Mouse (Mus musculus) activated CD4-positive, CD25-positive, alpha-beta regulatory T cell, adult 4 months (primary cell): ENCODE measurements at regions not wholly inside any gene's neighbourhood (a gene's known extent, or its start where the extent isn't known, plus 50 kb on each side); places are given as distances from the start of the nearest gene placed in this dataset.

Source experiments
- ATAC-seq: one replicate; pipeline ENCODE4 v1.8.0; 2017

GRCm38 (mm10) chr10:25857954-25858616, 220.0 kb upstream of the Gm9767 start:
- no peak for ATAC-seq

GRCm38 (mm10) chr10:25844348-25844747, 233.7 kb upstream of the Gm9767 start:
- ATAC-seq: no peak

GRCm38 (mm10) chr10:25829275-25829674, 248.8 kb upstream of the Gm9767 start:
- ATAC-seq: no peak

- no peak for ATAC-seq
Observed at GRCm38 (mm10) chr10:25804223-25804622, 268.2 kb upstream of the Smlr1 start.

- no peak for ATAC-seq
Observed at GRCm38 (mm10) chr10:25801499-25801898, 265.4 kb upstream of the Smlr1 start.

- no peak for ATAC-seq
Observed at GRCm38 (mm10) chr10:25798881-25799280, 262.8 kb upstream of the Smlr1 start.

- ATAC-seq: no peak
Observed at GRCm38 (mm10) chr10:25790363-25790821, 254.3 kb upstream of the Smlr1 start.

- no peak for ATAC-seq
Observed at GRCm38 (mm10) chr10:25788660-25789059, 252.6 kb upstream of the Smlr1 start.

GRCm38 (mm10) chr10:25788004-25788403, 251.9 kb upstream of the Smlr1 start:
- no peak for ATAC-seq

GRCm38 (mm10) chr10:25783861-25784260, 247.8 kb upstream of the Smlr1 start:
- no peak for ATAC-seq

- ATAC-seq: no peak
Observed at GRCm38 (mm10) chr10:25779476-25779875, 243.4 kb upstream of the Smlr1 start.

GRCm38 (mm10) chr10:25777717-25778116, 241.7 kb upstream of the Smlr1 start:
- ATAC-seq: no peak

GRCm38 (mm10) chr10:25776697-25777096, 240.6 kb upstream of the Smlr1 start:
- no peak for ATAC-seq

- ATAC-seq: no peak
Observed at GRCm38 (mm10) chr10:25770051-25770450, 234.0 kb upstream of the Smlr1 start.

- no peak for ATAC-seq
Observed at GRCm38 (mm10) chr10:25768456-25768855, 232.4 kb upstream of the Smlr1 start.

- ATAC-seq: no peak
Observed at GRCm38 (mm10) chr10:25754300-25754699, 218.2 kb upstream of the Smlr1 start.

GRCm38 (mm10) chr10:25742678-25743077, 206.6 kb upstream of the Smlr1 start:
- ATAC-seq: no peak

- no peak for ATAC-seq
Observed at GRCm38 (mm10) chr10:25740956-25741355, 204.9 kb upstream of the Smlr1 start.

GRCm38 (mm10) chr10:25730470-25730869, 194.4 kb upstream of the Smlr1 start:
- ATAC-seq: no peak

- ATAC-seq: no peak
Observed at GRCm38 (mm10) chr10:25723966-25724365, 187.9 kb upstream of the Smlr1 start.

GRCm38 (mm10) chr10:25715747-25716146, 179.7 kb upstream of the Smlr1 start:
- no peak for ATAC-seq

- ATAC-seq: no peak
Observed at GRCm38 (mm10) chr10:25714636-25715035, 178.6 kb upstream of the Smlr1 start.

- ATAC-seq: no peak
Observed at GRCm38 (mm10) chr10:25714041-25714440, 178.0 kb upstream of the Smlr1 start.

GRCm38 (mm10) chr10:25707951-25708350, 171.9 kb upstream of the Smlr1 start:
- ATAC-seq: no peak

GRCm38 (mm10) chr10:25702146-25702545, 166.1 kb upstream of the Smlr1 start:
- ATAC-seq: no peak
